Mouse (Mus musculus) spleen, adult 2 months (tissue): ENCODE measurements around the gene Zfyve1. TPM values are rescaled to one million over a fixed set of nuclear protein-coding genes. Genes with fewer than 3 reads are reported as not detected.

ENCODE experiments used
- DNase-seq, 2 experiments: peaks; one replicate each; pipeline versions ENCODE4 v3.0.0 to v3.0.0-alpha.2; 2012 to 2021; ENCODE audit warnings: low spot score in 2 of 2, low read depth in 1 of 2
- H3K27ac ChIP-seq: fragments of 200-500 bp; 2 replicates; pipeline ENCODE4 v1.5.1; 2012; ENCODE audit warnings: low read length, inconsistent platforms; ENCODE audit not compliant: insufficient read depth
- H3K27me3 ChIP-seq: fragments of 200-500 bp; 2 replicates; pipeline ENCODE4 v1.6.1; 2012; ENCODE audit warnings: mild to moderate bottlenecking, moderate library complexity, low read length, inconsistent platforms; ENCODE audit not compliant: control insufficient read depth, insufficient read depth
- H3K36me3 ChIP-seq: fragments of 200-500 bp; 2 replicates; pipeline ENCODE4 v1.6.1; 2012; ENCODE audit warnings: mild to moderate bottlenecking, low read length, inconsistent platforms; ENCODE audit not compliant: control insufficient read depth, insufficient read depth
- H3K4me1 ChIP-seq: fragments of 200-500 bp; 2 replicates; pipeline ENCODE4 v1.6.1; 2011; ENCODE audit warnings: inconsistent platforms; ENCODE audit not compliant: control insufficient read depth, insufficient read depth, insufficient read length
- H3K4me3 ChIP-seq: fragments of 200-500 bp; 2 replicates; pipeline ENCODE4 v1.5.1; 2011; ENCODE audit warnings: mild to moderate bottlenecking, inconsistent platforms; ENCODE audit not compliant: insufficient read depth, insufficient read length; ENCODE audit errors: extremely low read depth
- CTCF ChIP-seq: fragments of 200-500 bp; IDR thresholded peaks from 2 replicates; pipeline ENCODE4 v1.5.1; 2011; ENCODE audit warnings: mild to moderate bottlenecking, inconsistent platforms; ENCODE audit not compliant: insufficient read depth, insufficient read length, insufficient replicate concordance; ENCODE audit errors: extremely low read depth
- POLR2A ChIP-seq: fragments of 200-500 bp; IDR thresholded peaks from 2 replicates; pipeline ENCODE4 v1.6.1; 2011; ENCODE audit warnings: low read depth, low read length, inconsistent platforms
- WGBS: fragments of 180-500 bp; shearing (Covaris S2); methylation state at CpG from one replicate; pipeline ENCODE4 v1.1.7; 2018; 5-methylcytosine and 5-hydroxymethylcytosine counted together
- polyA plus RNA-seq: library from polyadenylated mRNA; depleted of rRNA; stranded (reverse); fragments of >200 nt; gene quantifications from 2 replicates; pipeline ENCODE4 v1.2.3, GENCODE M21; 2012

The Zfyve1 gene
- polyA plus RNA-seq, 1 experiment, result 26.5 TPM

GRCm38 (mm10) chr12:83582106-83582505 lies 14.9 kb downstream of the Zfyve1 start:
- Histone ChIP-seq H3K27me3 (no peaks in the 10 kb centered on the region), H3K27ac (no peak overlapping the region), H3K36me3 (peaks cover 2% of the 10 kb centered on the region), H3K4me1 (no peaks in the 10 kb centered on the region), H3K4me3 (no peak overlapping the region)
- TF ChIP-seq CTCF, result no peak
- no peak for TF ChIP-seq POLR2A
- 89% methylated on average over 4 of the region's 4 CpGs for WGBS
- no peak for DNase-seq

GRCm38 (mm10) chr12:83580283-83580682 lies 16.7 kb downstream of the Zfyve1 start:
- no peak overlapping the region for H3K27ac ChIP-seq
- H3K4me3 ChIP-seq, result no peak overlapping the region
- peaks cover 2% of the 10 kb centered on the region for H3K36me3 ChIP-seq
- no peaks in the 10 kb centered on the region for H3K4me1 ChIP-seq
- DNase-seq, result no peak
- TF ChIP-seq CTCF (no peak), POLR2A (no peak)
- 96% methylated on average over 3 of the region's 3 CpGs for WGBS
- H3K27me3 ChIP-seq, result no peaks in the 10 kb centered on the region

GRCm38 (mm10) chr12:83578896-83579569 lies 18.0 kb downstream of the Zfyve1 start:
- Histone ChIP-seq H3K27me3 (no peaks in the 10 kb centered on the region), H3K4me3 (no peak overlapping the region), H3K36me3 (peaks cover 7% of the 10 kb centered on the region), H3K27ac (no peak overlapping the region; the same call in 1 of the 2 replicates), H3K4me1 (no peaks in the 10 kb centered on the region)
- TF ChIP-seq POLR2A (no peak), CTCF (no peak)
- no peak for DNase-seq
- WGBS, result 71% methylated on average over 3 of the region's 3 CpGs

DNA sequence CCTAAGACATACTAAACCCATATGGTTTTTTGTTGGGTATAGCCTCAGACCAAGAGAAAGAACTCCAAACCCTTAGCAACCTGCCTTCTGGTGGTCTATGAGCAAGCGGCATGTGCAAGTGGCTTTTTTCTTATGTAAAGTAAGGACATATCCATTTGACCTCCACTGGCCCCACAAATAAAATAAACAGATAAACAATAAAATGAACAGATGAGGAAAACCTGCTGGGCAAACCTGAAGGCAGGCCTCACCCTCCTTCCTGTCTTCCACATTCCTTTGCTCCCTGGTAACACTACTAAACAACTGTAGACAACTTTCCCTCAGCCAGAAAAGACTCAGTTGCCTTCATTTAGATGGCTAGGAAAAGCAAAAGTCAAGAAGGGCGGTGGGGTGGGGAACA lies 18.7 kb downstream of the Zfyve1 start:
- DNase-seq, result no peak
- H3K4me3 ChIP-seq, result no peak overlapping the region
- H3K27ac ChIP-seq, result no peak overlapping the region
- WGBS, result 95% methylated on average over 2 of the region's 2 CpGs
- H3K36me3 ChIP-seq, result peaks cover 8% of the 10 kb centered on the region
- no peaks in the 10 kb centered on the region for H3K27me3 ChIP-seq
- no peaks in the 10 kb centered on the region for H3K4me1 ChIP-seq
- no peak for TF ChIP-seq CTCF
- no peak for TF ChIP-seq POLR2A

DNA sequence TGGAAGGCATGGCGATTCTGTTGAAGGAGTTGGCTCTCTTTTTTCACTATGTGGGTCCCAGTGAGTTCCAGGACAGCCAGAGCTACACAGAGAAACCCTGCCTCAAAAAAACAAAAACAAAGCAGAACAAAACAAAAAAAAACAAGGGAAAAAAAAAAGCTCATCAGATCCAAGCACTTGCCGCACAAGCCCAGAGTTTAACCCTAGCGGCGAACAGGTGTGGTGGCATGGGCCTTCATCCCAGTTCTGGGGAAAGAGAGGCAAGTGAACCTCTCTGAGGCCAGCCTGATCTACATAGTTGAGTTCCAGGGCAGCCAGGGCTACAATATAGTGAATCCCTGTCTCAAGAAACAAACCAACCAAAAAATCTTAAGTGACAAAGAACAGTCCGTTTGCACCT lies 19.6 kb downstream of the Zfyve1 start:
- Histone ChIP-seq H3K27me3 (no peaks in the 10 kb centered on the region), H3K36me3 (peaks cover 8% of the 10 kb centered on the region), H3K4me1 (no peaks in the 10 kb centered on the region), H3K27ac (no peak overlapping the region), H3K4me3 (no peak overlapping the region)
- 98% methylated on average over 5 of the region's 5 CpGs for WGBS
- no peak for DNase-seq
- TF ChIP-seq POLR2A (no peak), CTCF (no peak)

GRCm38 (mm10) chr12:83572717-83573116 lies 24.3 kb downstream of the Zfyve1 start:
- DNase-seq, result no peak
- 88% methylated on average over 5 of the region's 5 CpGs for WGBS
- H3K27me3 ChIP-seq, result no peaks in the 10 kb centered on the region

GRCm38 (mm10) chr12:83569866-83570265 lies 27.2 kb downstream of the Zfyve1 start:
- H3K36me3 ChIP-seq, result peaks cover 25% of the 10 kb centered on the region
- H3K27me3 ChIP-seq, result no peaks in the 10 kb centered on the region
- H3K4me3 ChIP-seq, result no peak overlapping the region
- 93% methylated on average over 3 of the region's 3 CpGs for WGBS
- TF ChIP-seq POLR2A (no peak), CTCF (no peak)
- DNase-seq, result no peak
- no peak overlapping the region for H3K27ac ChIP-seq
- H3K4me1 ChIP-seq, result no peaks in the 10 kb centered on the region

More at GRCm38 (mm10) chr12:83572717-83573116, 24.3 kb downstream of the Zfyve1 start:
- Histone ChIP-seq H3K4me3 (no peak overlapping the region), H3K27ac (no peak overlapping the region), H3K4me1 (no peaks in the 10 kb centered on the region), H3K36me3 (peaks cover 24% of the 10 kb centered on the region)
- TF ChIP-seq CTCF (no peak), POLR2A (no peak)

- WGBS, result 92% methylated on average over 3 of the region's 3 CpGs
- H3K27ac ChIP-seq, result no peak overlapping the region
- no peak overlapping the region for H3K4me3 ChIP-seq
- H3K4me1 ChIP-seq, result no peaks in the 10 kb centered on the region
- TF ChIP-seq POLR2A (no peak), CTCF (no peak)
- H3K27me3 ChIP-seq, result no peaks in the 10 kb centered on the region
- DNase-seq, result no peak
- H3K36me3 ChIP-seq, result peaks cover 15% of the 10 kb centered on the region
Observed at GRCm38 (mm10) chr12:83562589-83562988, 34.4 kb downstream of the Zfyve1 start.
